Mouse (Mus musculus): ENCODE data around the gene H2-Oa. TPM values are rescaled to one million over a fixed set of nuclear protein-coding genes. Genes with fewer than 3 reads are reported as not detected.

The H2-Oa gene
- polyA plus RNA-seq, 1 experiment from 2014 or later, result 0.79 TPM

DNA sequence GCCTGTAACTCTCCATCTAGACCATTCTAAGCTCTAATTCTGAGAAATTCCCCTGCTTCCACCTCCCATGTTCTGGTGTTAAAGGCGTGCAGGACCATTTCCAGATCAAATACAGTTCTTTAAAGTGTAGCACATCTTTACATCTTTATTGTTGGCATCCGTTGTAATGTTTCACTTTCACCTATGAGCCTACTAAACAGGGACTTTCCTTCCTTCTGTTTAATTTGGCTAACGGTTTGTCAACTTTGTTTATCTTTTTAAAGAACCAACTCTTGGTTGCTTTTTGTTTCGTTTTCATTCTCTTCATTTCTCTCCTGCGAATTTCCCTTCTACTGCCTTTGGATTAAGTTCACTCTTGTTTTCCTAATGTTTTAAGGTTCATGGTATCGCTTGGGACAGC lies 10.7 kb downstream of the H2-Oa start:
- H3K9ac ChIP-seq, result no peak overlapping the region
- H3K4me2 ChIP-seq, result no peak overlapping the region
- WGBS, result 76% methylated on average over 6 of the region's 6 CpGs
- H3K36me3 ChIP-seq, result no peaks in the 10 kb centered on the region
- H3K4me3 ChIP-seq, result no peak overlapping the region
- H3K27me3 ChIP-seq, result no peaks in the 10 kb centered on the region
- no peaks in the 10 kb centered on the region for H3K9me3 ChIP-seq
- H3K4me1 ChIP-seq, result peaks cover 7% of the 10 kb centered on the region; the same call in 1 of the 2 replicates
- no peak for ATAC-seq (ENCODE audit: insufficient number of reproducible peaks, low FRiP score, low TSS enrichment, low read depth)
- H3K27ac ChIP-seq, result no peak overlapping the region

DNA sequence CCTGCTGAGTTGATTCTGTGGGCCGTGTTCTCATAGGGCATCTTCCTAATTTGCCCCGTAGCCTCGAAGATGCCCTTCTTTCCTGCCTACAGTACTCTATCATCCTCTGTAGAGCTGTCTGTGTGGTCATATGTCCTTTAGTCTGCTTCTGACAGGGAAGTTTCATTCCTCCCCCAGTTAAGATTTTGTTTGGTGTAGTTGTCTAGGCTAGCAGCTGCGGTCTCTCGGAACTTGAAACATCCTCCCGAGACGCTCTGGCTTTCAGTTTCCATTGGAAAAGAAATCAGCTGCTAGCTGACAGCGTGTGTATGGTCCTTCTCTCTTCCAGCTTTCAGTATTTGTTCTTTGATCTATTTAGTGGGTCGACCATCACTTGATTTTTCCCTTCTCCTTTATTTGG lies 12.7 kb downstream of the H2-Oa start:
- H3K9ac ChIP-seq, result no peak overlapping the region
- ATAC-seq (ENCODE audit: insufficient number of reproducible peaks, low FRiP score, low TSS enrichment, low read depth), result no peak
- H3K4me1 ChIP-seq, result peaks cover 7% of the 10 kb centered on the region; the same call in 1 of the 2 replicates
- H3K27ac ChIP-seq, result no peak overlapping the region
- H3K4me3 ChIP-seq, result no peak overlapping the region
- H3K36me3 ChIP-seq, result peaks cover 8% of the 10 kb centered on the region
- no peaks in the 10 kb centered on the region for H3K9me3 ChIP-seq
- no peak overlapping the region for H3K4me2 ChIP-seq
- WGBS, result 85% methylated on average over 9 of the region's 9 CpGs
- H3K27me3 ChIP-seq, result no peaks in the 10 kb centered on the region

DNA sequence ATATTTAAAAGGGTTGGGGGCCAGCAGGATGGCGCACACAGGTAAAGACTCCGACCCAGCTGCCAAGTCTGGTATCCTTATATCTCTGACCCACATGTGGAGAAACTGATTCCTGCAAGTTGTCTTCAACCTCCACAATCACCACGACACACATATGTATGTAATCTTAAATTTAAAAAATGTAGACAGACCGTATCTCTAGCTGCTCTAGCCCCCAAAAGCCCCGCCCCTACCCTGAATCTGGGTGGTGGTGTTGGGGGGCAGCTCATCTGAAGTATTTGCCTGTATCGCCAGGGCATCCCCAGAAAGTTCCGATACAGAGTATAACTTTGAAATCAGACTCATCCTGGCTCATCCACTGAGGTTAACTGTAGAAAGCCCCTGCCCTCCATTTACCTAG lies 14.4 kb downstream of the H2-Oa start:
- Histone ChIP-seq H3K27me3 (no peaks in the 10 kb centered on the region), H3K36me3 (peaks cover 26% of the 10 kb centered on the region), H3K27ac (no peak overlapping the region), H3K4me2 (no peak overlapping the region), H3K4me1 (peaks cover 3% of the 10 kb centered on the region; the same call in 1 of the 2 replicates), H3K9me3 (no peaks in the 10 kb centered on the region), H3K4me3 (no peak overlapping the region), H3K9ac (no peak overlapping the region)
- WGBS, result 81% methylated on average over 7 of the region's 7 CpGs
- ATAC-seq (ENCODE audit: insufficient number of reproducible peaks, low FRiP score, low TSS enrichment, low read depth), result no peak

DNA sequence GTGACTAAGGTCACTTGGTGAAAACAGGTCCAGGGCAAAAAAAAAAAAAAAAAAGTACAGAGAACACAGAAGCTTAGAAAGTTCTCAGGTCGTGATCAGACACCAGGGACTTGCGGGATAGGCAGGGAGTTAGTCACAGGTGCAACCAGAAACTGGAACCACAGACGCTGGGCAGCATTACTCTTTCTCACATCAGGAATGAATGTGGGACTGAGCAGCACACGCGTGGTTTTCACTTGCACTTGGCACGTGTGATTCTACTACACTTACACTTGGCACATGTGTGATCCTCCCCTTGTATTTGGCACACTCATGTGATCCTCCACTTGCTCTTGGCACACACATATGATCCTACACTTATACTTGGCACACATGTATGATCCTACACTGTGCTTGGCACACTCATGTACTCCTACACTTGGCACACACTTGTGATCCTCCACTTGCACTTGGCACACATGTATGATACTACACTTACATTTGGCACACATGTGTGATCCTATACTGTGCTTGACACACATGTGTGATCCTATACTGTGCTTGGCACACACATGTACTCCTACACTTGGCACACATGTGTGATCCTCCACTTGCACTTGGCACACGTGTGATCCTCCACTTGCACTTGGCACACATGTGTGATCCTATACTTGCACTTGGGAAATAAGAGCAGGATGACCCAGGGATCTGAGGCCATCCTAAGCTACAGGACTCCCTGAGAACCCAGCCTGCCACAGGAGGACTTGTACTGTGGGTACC lies 15.1 kb downstream of the H2-Oa start:
- Histone ChIP-seq H3K27ac (no peak overlapping the region), H3K36me3 (peaks cover 33% of the 10 kb centered on the region), H3K9ac (no peak overlapping the region), H3K4me2 (no peak overlapping the region), H3K4me3 (no peak overlapping the region), H3K9me3 (no peaks in the 10 kb centered on the region), H3K27me3 (no peaks in the 10 kb centered on the region), H3K4me1 (no peaks in the 10 kb centered on the region)
- no peak for ATAC-seq (ENCODE audit: insufficient number of reproducible peaks, low FRiP score, low TSS enrichment, low read depth)
- WGBS, result 73% methylated on average over 7 of the region's 7 CpGs

DNA sequence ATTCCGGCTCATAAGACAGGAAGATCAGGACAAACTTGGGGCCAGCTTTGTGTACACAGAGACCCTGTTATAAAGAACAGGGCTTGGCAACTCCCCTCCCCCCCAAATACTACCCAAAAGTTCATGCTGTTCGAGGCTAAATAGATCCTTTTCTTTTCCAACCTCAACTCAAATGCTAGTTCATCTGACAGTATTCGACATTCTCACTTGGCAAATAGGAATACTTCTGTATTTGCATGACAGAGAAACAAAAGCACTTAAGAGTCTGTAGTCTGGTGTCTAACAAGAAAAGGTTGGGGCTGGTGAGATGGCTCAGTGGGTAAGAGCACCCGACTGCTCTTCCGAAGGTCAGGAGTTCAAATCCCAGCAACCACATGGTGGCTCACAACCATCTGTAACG lies 16.3 kb downstream of the H2-Oa start:
- 85% methylated on average over 6 of the region's 6 CpGs for WGBS
- ATAC-seq (ENCODE audit: insufficient number of reproducible peaks, low FRiP score, low TSS enrichment, low read depth), result no peak
- Histone ChIP-seq H3K9me3 (no peaks in the 10 kb centered on the region), H3K4me3 (no peak overlapping the region), H3K36me3 (peaks cover 45% of the 10 kb centered on the region), H3K4me1 (0 out of 2 replicates have a peak, but pooled peaks cover under 1% of the 10 kb centered on the region), H3K27ac (no peak overlapping the region), H3K9ac (no peak overlapping the region), H3K4me2 (no peak overlapping the region), H3K27me3 (no peaks in the 10 kb centered on the region)

DNA sequence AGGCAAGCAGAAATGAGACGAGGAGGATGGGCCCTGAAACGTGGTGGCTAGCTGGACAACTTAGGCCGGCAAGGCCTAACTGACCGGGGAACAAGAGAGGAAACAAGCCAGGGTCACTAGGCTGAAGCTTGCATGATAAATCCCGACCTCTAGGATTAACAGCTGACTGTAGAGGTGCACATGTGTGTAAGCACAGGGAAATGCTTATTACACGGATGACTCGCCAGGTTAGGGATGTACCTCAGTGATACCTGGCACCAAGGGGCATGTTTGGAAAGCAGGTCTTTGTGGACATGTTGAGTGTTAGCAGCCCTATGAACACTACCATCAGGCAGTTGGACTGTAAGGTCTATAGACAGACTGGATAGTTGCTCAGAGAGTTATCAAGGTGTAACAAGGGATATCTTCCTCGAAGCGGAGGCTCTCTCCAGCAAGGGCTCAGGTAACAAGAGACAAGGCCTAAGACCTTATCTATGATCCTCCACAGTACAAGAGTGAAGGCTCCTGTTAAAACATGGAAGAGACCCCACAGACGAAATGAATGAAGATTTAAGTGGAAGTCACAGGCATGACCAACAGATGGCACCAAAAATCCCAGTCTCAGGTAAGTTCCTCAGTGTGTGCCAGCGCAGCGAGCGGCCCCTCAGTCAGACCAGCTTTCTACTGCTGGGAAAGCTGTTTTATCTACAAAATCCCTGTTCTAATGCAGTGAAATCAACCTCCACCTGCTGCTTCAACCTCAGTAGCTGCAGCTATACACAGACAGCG lies 17.1 kb downstream of the H2-Oa start:
- Histone ChIP-seq H3K27ac (0 out of 2 replicates have a peak overlapping the region, but pooled peaks have one; percentile 44), H3K4me2 (no peak overlapping the region), H3K4me3 (no peak overlapping the region), H3K27me3 (no peaks in the 10 kb centered on the region), H3K9ac (no peak overlapping the region), H3K9me3 (no peaks in the 10 kb centered on the region), H3K4me1 (0 out of 2 replicates have a peak, but pooled peaks cover 3% of the 10 kb centered on the region), H3K36me3 (peaks cover 53% of the 10 kb centered on the region)
- 78% methylated on average over 14 of the region's 14 CpGs for WGBS
- no peak for ATAC-seq (ENCODE audit: insufficient number of reproducible peaks, low FRiP score, low TSS enrichment, low read depth)

DNA sequence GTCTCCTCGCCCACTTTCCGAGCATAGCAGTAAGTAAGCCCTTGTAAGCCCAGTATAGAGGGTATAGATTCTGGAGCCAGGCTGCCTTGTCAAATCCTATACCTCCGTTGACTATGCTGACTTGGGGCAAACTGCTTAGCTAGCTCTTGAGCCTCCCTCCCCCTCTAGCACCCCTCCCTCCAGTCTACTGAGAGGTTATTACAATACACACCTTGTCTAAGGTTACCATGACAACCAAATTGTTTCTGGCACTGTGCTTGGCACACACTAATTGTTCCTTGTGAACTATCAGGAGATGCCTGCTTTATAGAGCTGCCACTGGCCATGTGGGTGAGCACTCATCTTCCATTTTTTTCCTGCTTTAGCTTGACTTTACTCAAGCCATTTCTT lies 17.7 kb downstream of the H2-Oa start:
- H3K27ac ChIP-seq, result peak overlapping the region; percentile 60
- 65% methylated on average over 3 of the region's 3 CpGs for WGBS
- no peak overlapping the region for H3K9ac ChIP-seq
- no peaks in the 10 kb centered on the region for H3K9me3 ChIP-seq
- H3K4me2 ChIP-seq, result no peak overlapping the region
- H3K36me3 ChIP-seq, result peaks cover 58% of the 10 kb centered on the region
- no peak for ATAC-seq (ENCODE audit: insufficient number of reproducible peaks, low FRiP score, low TSS enrichment, low read depth)
- H3K4me3 ChIP-seq, result no peak overlapping the region
- no peaks in the 10 kb centered on the region for H3K27me3 ChIP-seq
- H3K4me1 ChIP-seq, result peaks cover 5% of the 10 kb centered on the region

DNA sequence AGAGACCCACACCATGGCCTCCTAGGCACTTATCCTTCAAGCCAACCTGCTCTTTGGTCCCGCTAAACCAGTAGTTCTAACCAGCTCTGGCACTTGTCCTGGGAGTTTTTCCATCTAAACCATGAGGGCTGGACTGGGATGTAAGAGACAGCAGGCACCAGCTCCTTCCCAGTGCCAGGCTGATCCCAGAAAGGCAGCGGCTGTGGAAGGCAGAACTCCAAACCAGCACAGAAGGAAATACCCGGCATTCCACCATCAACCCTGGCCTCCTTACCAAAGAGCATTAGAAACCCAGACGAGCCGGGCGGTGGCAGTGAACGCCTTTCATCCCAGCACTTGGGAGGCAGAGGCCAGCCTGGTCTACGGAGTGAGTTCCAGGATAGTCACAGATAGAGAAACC lies 18.2 kb downstream of the H2-Oa start:
- H3K4me2 ChIP-seq, result no peak overlapping the region
- H3K9ac ChIP-seq, result no peak overlapping the region
- H3K27ac ChIP-seq, result peak overlapping the region; percentile 60
- peaks cover 10% of the 10 kb centered on the region for H3K4me1 ChIP-seq
- ATAC-seq (ENCODE audit: insufficient number of reproducible peaks, low FRiP score, low TSS enrichment, low read depth), result no peak
- WGBS, result 60% methylated on average over 8 of the region's 8 CpGs
- H3K27me3 ChIP-seq, result no peaks in the 10 kb centered on the region
- no peaks in the 10 kb centered on the region for H3K9me3 ChIP-seq
- H3K4me3 ChIP-seq, result no peak overlapping the region
- peaks cover 64% of the 10 kb centered on the region for H3K36me3 ChIP-seq

DNA sequence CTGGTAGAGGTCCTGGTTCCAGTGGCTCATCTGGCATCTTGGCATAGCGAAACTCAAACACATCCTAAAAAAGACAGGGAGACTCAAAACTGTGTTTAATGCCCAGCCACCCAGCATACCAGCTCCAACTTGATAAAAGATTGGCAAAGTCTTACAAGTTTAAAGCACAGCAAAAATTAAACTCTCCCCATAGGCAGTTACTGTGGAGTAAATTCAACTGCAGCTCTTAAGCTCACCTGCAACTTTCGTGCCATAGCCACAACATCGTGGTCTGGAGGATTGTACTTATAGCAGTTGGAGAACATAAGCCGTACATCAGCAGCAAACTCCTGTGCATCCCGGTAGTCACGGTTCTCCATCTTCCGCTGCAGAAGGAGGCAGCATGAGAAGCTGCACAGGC lies 22.0 kb downstream of the H2-Oa start:
- Histone ChIP-seq H3K27ac (no peak overlapping the region), H3K27me3 (no peaks in the 10 kb centered on the region), H3K9me3 (no peaks in the 10 kb centered on the region), H3K4me3 (no peak overlapping the region), H3K4me2 (no peak overlapping the region), H3K36me3 (peaks cover 88% of the 10 kb centered on the region), H3K9ac (no peak overlapping the region), H3K4me1 (peaks cover 28% of the 10 kb centered on the region)
- WGBS, result 89% methylated on average over 7 of the region's 7 CpGs
- no peak for ATAC-seq (ENCODE audit: insufficient number of reproducible peaks, low FRiP score, low TSS enrichment, low read depth)

DNA sequence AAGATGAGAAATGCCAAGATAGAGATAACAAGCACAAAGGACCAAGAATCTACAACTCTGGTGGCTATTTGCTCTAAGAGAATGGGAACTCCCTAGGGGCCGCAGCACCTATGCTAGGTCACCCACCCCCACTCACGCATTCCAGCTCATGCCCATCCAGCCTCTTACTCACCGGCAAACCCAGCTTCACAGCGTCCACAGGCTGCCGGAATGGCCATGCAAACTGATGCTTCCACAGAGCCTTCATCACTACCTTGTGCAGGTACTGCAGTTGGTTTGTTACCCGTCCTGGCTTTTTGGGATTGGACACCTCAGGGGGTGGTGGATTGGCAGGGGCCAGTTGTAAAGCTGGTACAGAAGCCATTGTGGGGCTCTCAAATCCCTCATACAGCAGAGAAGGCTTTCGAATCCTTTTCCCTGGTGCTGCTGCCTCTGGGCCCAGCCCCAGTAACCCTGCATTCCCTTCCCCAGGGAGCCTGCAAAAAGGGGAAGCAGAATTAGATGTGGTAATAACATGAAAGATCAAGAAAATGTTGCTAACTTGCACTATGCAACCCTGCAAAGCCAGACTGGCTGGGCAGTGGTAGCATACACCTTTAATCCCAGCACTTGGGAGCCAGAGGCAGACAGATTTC lies 24.7 kb downstream of the H2-Oa start:
- Histone ChIP-seq H3K9ac (peak overlapping the region; percentile 69), H3K4me1 (peaks cover 28% of the 10 kb centered on the region), H3K4me3 (peak overlapping the region; percentile 81), H3K9me3 (no peaks in the 10 kb centered on the region), H3K36me3 (peaks cover 61% of the 10 kb centered on the region), H3K4me2 (peak overlapping the region; percentile 83), H3K27ac (no peak overlapping the region), H3K27me3 (no peaks in the 10 kb centered on the region)
- ATAC-seq (ENCODE audit: insufficient number of reproducible peaks, low FRiP score, low TSS enrichment, low read depth), result no peak
- WGBS, result 31% methylated on average over 7 of the region's 7 CpGs

DNA sequence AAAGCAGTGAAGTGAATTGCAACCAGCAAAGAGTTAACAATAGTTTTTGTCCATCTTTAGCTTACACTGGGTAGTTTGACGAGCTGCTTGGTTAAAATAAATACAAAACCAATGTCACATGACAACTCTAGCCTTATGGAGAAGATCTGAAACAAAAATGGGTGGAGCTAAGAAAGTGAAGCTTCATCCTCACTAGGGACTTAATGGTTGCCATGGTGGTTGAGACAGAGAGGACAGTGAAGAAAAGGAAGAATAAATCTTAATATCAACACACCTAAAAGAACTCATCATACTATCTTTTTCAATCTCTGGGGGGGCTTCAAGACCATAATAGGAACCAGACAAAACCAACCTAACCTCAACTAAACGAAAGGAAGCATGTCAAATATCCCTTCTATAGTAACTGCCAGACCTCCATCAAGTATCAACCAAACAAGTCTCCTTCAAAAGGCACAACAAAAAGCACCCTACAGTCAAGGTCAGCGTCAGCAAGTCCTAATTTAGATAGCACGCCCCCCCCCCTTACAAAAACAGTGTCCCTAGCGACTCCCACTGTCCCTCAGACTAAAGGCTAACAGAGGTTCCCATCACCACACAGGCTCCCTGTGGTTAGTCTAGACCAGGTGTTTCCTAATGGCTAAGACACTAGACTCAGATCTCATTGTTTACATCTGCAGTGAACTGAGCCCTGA lies 25.4 kb downstream of the H2-Oa start:
- H3K27ac ChIP-seq, result no peak overlapping the region
- peak overlapping the region; percentile 83 for H3K4me2 ChIP-seq
- peak overlapping the region; percentile 81 for H3K4me3 ChIP-seq
- H3K27me3 ChIP-seq, result no peaks in the 10 kb centered on the region
- under 1% methylated on average over 5 of the region's 5 CpGs for WGBS
- ATAC-seq (ENCODE audit: insufficient number of reproducible peaks, low FRiP score, low TSS enrichment, low read depth), result no peak
- H3K9me3 ChIP-seq, result no peaks in the 10 kb centered on the region
- peaks cover 54% of the 10 kb centered on the region for H3K36me3 ChIP-seq
- peaks cover 28% of the 10 kb centered on the region for H3K4me1 ChIP-seq
- H3K9ac ChIP-seq, result peak overlapping the region; percentile 69
